Mouse (Mus musculus) forebrain, postnatal 0 days (tissue): Measurements from ENCODE around the gene Gm9999. TPM values are rescaled to one million over a fixed set of nuclear protein-coding genes. Genes with fewer than 3 reads are reported as not detected.

Experiments used
- ATAC-seq: fragments of 200-750 bp; cut with Nextera tagmentation; 2 replicates; pipeline ENCODE4 v1.8.0; 2017; ENCODE audit warnings: mild to moderate bottlenecking, moderate library complexity
- DNase-seq: peaks from one replicate; pipeline ENCODE4 v3.0.0-alpha.2; 2015
- H3K27ac ChIP-seq: fragments of 300-500 bp; sonication (generic); 2 replicates; pipeline ENCODE4 v1.5.1; 2014; ENCODE audit warnings: low read depth, mild to moderate bottlenecking, antibody characterized with exemption, low read length, moderate library complexity, mixed read lengths
- H3K27me3 ChIP-seq: fragments of 300-500 bp; sonication (generic); 2 replicates; pipeline ENCODE4 v1.6.1; 2014; ENCODE audit warnings: mild to moderate bottlenecking, low read length, mixed read lengths; ENCODE audit not compliant: insufficient read depth
- H3K36me3 ChIP-seq: fragments of 300-500 bp; sonication (generic); 2 replicates; pipeline ENCODE4 v1.6.1; 2014; ENCODE audit warnings: mild to moderate bottlenecking, moderate library complexity; ENCODE audit not compliant: insufficient read depth
- H3K4me1 ChIP-seq: fragments of 300-500 bp; sonication (generic); 2 replicates; pipeline ENCODE4 v1.6.1; 2014; ENCODE audit warnings: antibody characterized with exemption; ENCODE audit not compliant: insufficient read depth
- H3K4me2 ChIP-seq: fragments of 300-500 bp; sonication (generic); 2 replicates; pipeline ENCODE4 v1.6.1; 2014; ENCODE audit warnings: low read depth, mild to moderate bottlenecking, moderate library complexity
- H3K4me3 ChIP-seq: fragments of 300-500 bp; sonication (generic); 2 replicates; pipeline ENCODE4 v1.5.1; 2014; ENCODE audit warnings: low read depth, low read length, mixed read lengths
- H3K9ac ChIP-seq: fragments of 300-500 bp; sonication (generic); 2 replicates; pipeline ENCODE4 v1.6.1; 2014; ENCODE audit warnings: mild to moderate bottlenecking
- H3K9me3 ChIP-seq: fragments of 300-500 bp; sonication (generic); 2 replicates; pipeline ENCODE4 v1.6.1; 2016; ENCODE audit warnings: low read length
- CTCF ChIP-seq: sonication (generic); IDR thresholded peaks from 2 replicates; pipeline ENCODE4 v1.5.1; 2016; ENCODE audit warnings: antibody characterized with exemption, control low read depth, low read depth
- WGBS: fragments of 180-500 bp; shearing (Covaris S2); extraction: QIAGEN DNeasy Blood & Tissue Kit; methylation state at CpG from one replicate; pipeline ENCODE4 v1.1.7; 2014; 5-methylcytosine and 5-hydroxymethylcytosine counted together
- polyA plus RNA-seq: library from polyadenylated mRNA; unstranded; fragments of >200 nt; fragmentation: Nextera tagmentation; extraction: Ambion mirVana; gene quantifications from 2 replicates; pipeline ENCODE4 v1.2.1, GENCODE M21; 2015
- total RNA-seq: library from RNA; depleted of rRNA; stranded (reverse); fragments of >200 nt; gene quantifications from 2 replicates; pipeline ENCODE4 v1.2.3, GENCODE M21; 2014

The Gm9999 gene
- total and polyA plus RNA-seq, 2 experiments from 2014 or later: not detected

GRCm38 (mm10) chr7:46962806-46963618, 20.4 kb upstream of the Gm9999 start:
- Histone ChIP-seq H3K27me3 (no peaks in the 10 kb centered on the region), H3K36me3 (no peaks in the 10 kb centered on the region), H3K4me3 (no peak overlapping the region), H3K4me1 (no peaks in the 10 kb centered on the region; the same call in 1 of the 2 replicates), H3K9ac (no peak overlapping the region), H3K4me2 (peak overlapping the region; percentile 20; the same call in 1 of the 2 replicates), H3K27ac (no peak overlapping the region), H3K9me3 (no peaks in the 10 kb centered on the region)
- peak; percentile 90 for TF ChIP-seq CTCF
- peak; percentile 90 for DNase-seq
- under 1% methylated on average over 9 of the region's 9 CpGs for WGBS
- ATAC-seq: peak; percentile 82

- DNase-seq (no peak), ATAC-seq (no peak)
- H3K36me3 ChIP-seq: no peaks in the 10 kb centered on the region
- WGBS: 88% methylated on average over 7 of the region's 7 CpGs
- H3K9ac ChIP-seq: no peak overlapping the region
- H3K4me1 ChIP-seq: no peaks in the 10 kb centered on the region
- no peak overlapping the region for H3K4me2 ChIP-seq
- no peaks in the 10 kb centered on the region for H3K27me3 ChIP-seq
- H3K9me3 ChIP-seq: no peaks in the 10 kb centered on the region
- no peak for TF ChIP-seq CTCF
- H3K27ac ChIP-seq: no peak overlapping the region
- H3K4me3 ChIP-seq: no peak overlapping the region
Observed at GRCm38 (mm10) chr7:46964070-46964469, 19.3 kb upstream of the Gm9999 start.

GRCm38 (mm10) chr7:46969898-46970297, 13.5 kb upstream of the Gm9999 start:
- no peak for TF ChIP-seq CTCF
- ATAC-seq (no peak), DNase-seq (no peak)
- Histone ChIP-seq H3K9ac (no peak overlapping the region), H3K4me2 (no peak overlapping the region), H3K4me1 (no peaks in the 10 kb centered on the region), H3K36me3 (no peaks in the 10 kb centered on the region), H3K27me3 (no peaks in the 10 kb centered on the region), H3K27ac (no peak overlapping the region), H3K9me3 (no peaks in the 10 kb centered on the region), H3K4me3 (no peak overlapping the region)
- WGBS: 87% methylated on average over 4 of the region's 4 CpGs

- no peak for ATAC-seq
- no peaks in the 10 kb centered on the region for H3K4me1 ChIP-seq
- no peak overlapping the region for H3K27ac ChIP-seq
- H3K9ac ChIP-seq: no peak overlapping the region
- H3K36me3 ChIP-seq: no peaks in the 10 kb centered on the region
- no peak for TF ChIP-seq CTCF
- no peaks in the 10 kb centered on the region for H3K9me3 ChIP-seq
- no peak overlapping the region for H3K4me2 ChIP-seq
- H3K4me3 ChIP-seq: no peak overlapping the region
- WGBS: 95% methylated on average over 4 of the region's 4 CpGs
- H3K27me3 ChIP-seq: no peaks in the 10 kb centered on the region
- DNase-seq: no peak
Observed at GRCm38 (mm10) chr7:46974648-46975047, 8.7 kb upstream of the Gm9999 start.

- Histone ChIP-seq H3K4me2 (no peak overlapping the region), H3K27me3 (no peaks in the 10 kb centered on the region), H3K4me3 (no peak overlapping the region), H3K4me1 (no peaks in the 10 kb centered on the region), H3K9ac (no peak overlapping the region), H3K9me3 (no peaks in the 10 kb centered on the region), H3K36me3 (no peaks in the 10 kb centered on the region), H3K27ac (no peak overlapping the region)
- DNase-seq (no peak), ATAC-seq (no peak)
- WGBS: 85% methylated on average over 11 of the region's 11 CpGs
- TF ChIP-seq CTCF: no peak
Observed at GRCm38 (mm10) chr7:46975456-46975855, 7.9 kb upstream of the Gm9999 start.

GRCm38 (mm10) chr7:46985718-46986505, 2.5 kb downstream of the Gm9999 start:
- DNase-seq (no peak), ATAC-seq (no peak)
- WGBS: 49% methylated on average over 8 of the region's 8 CpGs
- H3K27me3 ChIP-seq: no peaks in the 10 kb centered on the region
- H3K9me3 ChIP-seq: no peaks in the 10 kb centered on the region
- no peaks in the 10 kb centered on the region for H3K4me1 ChIP-seq
- no peaks in the 10 kb centered on the region for H3K36me3 ChIP-seq
- no peak for TF ChIP-seq CTCF
- H3K9ac ChIP-seq: no peak overlapping the region
- H3K4me2 ChIP-seq: no peak overlapping the region
- no peak overlapping the region for H3K4me3 ChIP-seq
- no peak overlapping the region for H3K27ac ChIP-seq

GRCm38 (mm10) chr7:46986646-46987045, 3.3 kb downstream of the Gm9999 start:
- H3K27ac ChIP-seq: no peak overlapping the region
- no peak for ATAC-seq
- no peak overlapping the region for H3K9ac ChIP-seq
- DNase-seq: no peak
- no peaks in the 10 kb centered on the region for H3K27me3 ChIP-seq
- no peaks in the 10 kb centered on the region for H3K9me3 ChIP-seq
- 52% methylated on average over 5 of the region's 5 CpGs for WGBS
- no peaks in the 10 kb centered on the region for H3K36me3 ChIP-seq
- H3K4me1 ChIP-seq: no peaks in the 10 kb centered on the region
- H3K4me3 ChIP-seq: no peak overlapping the region
- H3K4me2 ChIP-seq: no peak overlapping the region
- no peak for TF ChIP-seq CTCF
